Mouse (Mus musculus) fibroblast of lung, adult 2 months (primary cell): ENCODE measurements around the gene F2rl2.

Experiments
- DNase-seq: peaks from one replicate; pipeline ENCODE4 v3.0.0-alpha.2; 2011; ENCODE audit warnings: low read depth

The F2rl2 gene

DNA sequence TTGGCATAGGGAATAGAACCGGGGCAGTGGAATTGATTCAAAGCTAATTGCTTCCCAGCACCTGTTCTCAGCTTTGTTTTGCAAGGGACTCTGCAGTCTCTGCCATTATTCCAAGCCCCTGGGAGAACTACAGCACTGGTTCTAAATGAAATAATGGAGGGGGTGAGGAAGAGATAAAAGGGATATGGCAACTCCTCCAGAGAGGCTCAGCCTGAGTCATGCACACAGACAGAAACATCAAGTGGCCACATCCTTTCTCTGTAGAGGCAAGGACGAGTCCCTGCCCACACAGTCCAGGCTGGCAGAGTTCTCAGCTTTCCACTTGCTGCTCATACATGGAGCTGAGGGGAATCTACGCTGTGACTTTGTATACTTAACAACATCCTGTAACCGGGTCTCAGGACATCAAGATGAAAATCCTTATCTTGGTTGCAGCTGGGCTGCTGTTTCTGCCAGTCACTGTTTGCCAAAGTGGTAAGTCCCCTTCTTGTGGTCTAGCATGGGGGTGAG is at the start of gene F2rl2:
F2rl2 (plus strand) TSS at position 200 of the 510 bp plus-strand sequence.
- no peak for DNase-seq

GRCm38 (mm10) chr13:95647248-95647647 is 49.4 kb upstream of the F2rl2 start:
- DNase-seq: no peak

- no peak for DNase-seq
Observed at GRCm38 (mm10) chr13:95649941-95650340, 46.7 kb upstream of the F2rl2 start.

- no peak for DNase-seq
Observed at GRCm38 (mm10) chr13:95651870-95652668, 44.6 kb upstream of the F2rl2 start.

DNA sequence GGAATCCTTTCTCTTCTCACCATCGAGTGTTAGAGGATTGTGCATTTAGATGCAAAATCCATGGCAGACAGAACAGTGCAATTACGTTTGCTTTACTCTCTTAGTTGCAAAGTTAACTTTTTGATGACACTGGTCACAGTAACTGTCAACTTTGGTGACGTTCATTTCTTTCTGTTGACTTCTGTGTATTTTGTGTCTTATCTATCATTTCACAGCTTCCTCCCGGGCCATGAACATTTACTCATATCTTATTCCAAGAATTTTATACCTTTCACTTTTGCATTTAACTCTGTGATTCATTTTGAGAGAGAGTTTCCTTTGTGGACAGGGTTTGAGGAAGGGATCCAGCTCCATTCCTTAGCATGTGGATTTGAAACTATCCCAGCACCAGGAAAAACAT is 43.0 kb upstream of the F2rl2 start:
- DNase-seq: no peak

DNA sequence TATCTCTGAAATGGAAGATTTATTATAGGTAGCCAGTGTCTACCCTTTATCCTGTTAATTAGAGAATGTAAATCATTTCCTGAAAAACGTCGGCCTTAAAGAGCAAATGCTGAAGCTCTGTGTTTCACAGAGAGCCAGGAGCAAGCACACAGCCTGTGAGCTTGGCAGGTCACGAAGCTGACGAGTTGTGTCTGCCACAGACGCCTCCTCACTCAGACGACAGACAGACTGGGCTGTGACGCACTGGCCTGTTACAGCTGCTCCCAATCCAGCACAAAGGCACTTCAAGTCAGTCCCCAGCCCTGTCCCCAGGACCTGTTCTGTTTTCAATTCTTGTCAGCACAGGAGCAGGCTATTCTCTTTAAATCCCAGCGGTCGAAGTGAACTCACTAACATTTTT is 41.4 kb upstream of the F2rl2 start:
- DNase-seq: no peak

GRCm38 (mm10) chr13:95657171-95657570 is 39.5 kb upstream of the F2rl2 start:
- no peak for DNase-seq

DNA sequence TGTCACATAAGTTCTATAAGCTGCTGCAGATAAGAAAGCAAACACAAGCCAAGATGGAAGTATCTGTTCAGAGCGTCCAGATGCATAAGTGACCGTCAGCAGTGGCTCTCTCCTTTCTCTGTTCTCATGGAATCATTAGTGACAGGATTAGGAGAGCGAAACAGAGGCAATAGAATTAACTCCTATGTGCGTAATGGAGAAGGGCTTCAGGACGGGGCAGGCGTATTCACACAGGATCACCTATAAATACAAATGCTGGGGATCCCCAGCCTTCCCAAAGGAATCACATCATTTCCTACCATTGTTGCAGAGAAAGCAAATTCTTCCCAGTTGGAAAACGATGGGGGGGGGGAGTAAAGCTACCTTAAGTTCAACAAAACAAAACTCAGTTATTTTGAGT is 37.2 kb upstream of the F2rl2 start:
- DNase-seq: no peak

DNA sequence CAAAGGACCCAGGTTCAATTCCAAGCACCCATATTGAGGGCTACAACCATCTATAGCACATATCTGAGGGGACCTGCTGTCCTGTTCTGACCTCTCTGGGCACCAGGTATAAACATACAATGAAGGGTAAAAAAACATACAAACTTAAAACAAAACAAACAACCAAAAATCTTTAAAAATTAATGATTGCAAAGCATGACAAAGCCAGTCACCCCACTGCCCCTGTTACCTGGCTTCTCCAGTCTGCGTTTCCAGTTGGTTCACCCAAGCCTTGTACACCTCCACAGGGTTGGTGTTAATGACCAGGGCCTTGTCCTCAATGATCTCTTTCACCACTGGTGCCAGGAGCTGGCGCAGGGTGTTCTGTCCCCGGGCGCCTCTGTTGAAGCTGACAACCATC is 32.8 kb upstream of the F2rl2 start:
- no peak for DNase-seq

DNA sequence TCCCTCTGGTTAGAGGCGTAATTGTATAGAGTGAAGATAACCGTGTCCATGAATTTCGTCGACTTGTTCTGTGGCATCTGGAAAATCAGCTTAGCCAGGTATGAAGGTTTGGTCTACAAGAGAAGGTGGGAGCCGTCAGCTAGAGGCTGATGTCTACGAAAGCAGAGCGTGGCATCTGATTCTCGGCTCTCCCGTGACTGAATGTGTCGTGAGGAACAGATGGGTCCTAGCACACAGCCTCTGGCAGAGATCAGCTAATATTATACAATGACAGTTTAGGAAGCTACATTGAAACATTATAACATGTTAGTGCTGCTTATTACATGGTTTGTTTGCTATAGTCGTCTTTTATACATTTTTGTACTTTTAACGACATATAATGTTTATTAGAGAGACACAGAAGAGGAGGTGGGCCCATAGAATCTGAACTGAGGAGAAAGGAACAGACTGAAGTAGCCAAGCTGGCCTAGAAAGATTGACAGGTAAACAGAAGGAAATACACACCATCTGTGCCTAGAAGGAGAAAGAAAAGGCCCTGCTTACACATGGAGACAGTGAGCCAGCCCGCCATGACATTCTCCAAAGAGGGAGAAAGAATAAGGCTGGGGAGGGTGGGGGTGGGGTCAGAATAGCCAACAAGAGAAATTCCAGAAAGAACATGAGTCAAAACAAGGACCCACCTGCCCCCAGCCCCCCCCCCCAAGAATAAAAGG is 30.9 kb upstream of the F2rl2 start:
- DNase-seq: no peak

DNA sequence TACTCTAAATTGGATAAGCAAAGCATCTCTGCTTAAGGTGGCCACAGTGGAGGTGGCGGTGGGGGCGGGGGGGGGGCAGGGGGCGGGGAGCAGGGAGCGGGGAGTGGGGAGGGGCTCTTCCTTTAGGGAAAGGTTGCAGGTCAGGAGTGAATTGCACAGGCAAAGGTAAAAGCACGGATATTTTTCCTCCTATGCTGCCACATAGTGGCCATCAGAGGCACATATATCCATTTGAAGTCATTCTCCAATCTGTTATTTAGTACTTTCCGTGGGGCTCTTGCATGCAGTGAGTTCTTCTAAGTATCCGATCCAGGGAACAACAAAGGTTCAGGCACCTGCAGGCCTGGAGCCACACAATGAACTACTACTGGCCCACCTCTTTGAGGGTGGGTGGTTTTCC is 29.4 kb upstream of the F2rl2 start:
- DNase-seq: no peak

GRCm38 (mm10) chr13:95670534-95670933 is 26.1 kb upstream of the F2rl2 start:
- DNase-seq: no peak

DNA sequence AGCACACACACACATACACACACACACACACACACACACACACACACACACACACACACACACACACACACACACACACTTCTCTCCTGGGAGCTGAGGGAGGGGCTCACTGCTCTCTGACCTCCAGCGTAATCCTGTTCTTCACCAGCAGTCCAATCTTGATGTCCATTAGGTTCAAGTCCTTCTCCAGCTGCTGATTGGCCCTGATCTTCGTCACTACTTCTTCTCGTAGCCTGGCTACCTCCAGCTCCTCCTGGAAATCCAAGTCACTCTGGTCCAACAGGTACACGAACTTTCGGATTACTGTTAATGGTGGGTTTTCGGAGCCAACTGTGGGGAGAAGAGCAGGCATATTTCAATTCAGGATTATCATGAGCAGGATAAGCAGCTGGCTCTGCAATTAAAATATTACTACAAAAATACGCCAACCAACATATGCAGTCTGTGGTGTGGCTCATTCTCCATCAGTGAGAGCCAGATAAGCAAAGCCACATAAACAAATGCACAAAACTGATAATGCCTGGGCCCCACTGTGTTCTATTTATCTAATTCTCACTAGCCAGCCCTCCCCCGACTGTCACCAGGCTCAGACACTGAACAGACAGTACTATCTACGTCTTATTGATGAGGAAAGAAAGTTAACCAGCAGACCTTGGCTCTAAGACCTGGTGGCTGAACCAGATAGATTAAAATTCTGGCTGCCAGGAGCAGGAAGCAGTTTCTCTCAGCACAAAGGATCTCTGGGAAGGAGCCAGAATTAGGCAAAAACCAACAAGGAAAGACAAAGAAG is 25.4 kb upstream of the F2rl2 start:
- no peak for DNase-seq

DNA sequence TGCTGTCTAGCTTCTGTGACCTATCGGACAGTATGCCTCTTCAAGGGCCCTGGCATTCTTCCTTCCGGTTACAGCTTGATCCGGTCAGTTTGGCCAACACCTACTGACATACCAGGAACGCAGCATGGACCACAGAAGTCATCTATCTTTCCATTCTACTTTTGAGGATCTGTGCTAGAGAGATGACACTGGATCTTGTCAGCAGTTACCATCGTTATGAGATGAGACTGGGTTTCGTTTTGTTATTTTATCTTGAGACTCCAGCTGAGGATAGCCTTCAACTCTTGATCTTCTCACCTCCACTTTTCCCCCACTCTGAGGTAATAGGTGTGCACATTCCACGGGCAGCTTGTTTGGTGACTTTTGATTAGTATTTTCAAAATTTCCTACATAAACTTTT is 24.3 kb upstream of the F2rl2 start:
- DNase-seq: no peak

DNA sequence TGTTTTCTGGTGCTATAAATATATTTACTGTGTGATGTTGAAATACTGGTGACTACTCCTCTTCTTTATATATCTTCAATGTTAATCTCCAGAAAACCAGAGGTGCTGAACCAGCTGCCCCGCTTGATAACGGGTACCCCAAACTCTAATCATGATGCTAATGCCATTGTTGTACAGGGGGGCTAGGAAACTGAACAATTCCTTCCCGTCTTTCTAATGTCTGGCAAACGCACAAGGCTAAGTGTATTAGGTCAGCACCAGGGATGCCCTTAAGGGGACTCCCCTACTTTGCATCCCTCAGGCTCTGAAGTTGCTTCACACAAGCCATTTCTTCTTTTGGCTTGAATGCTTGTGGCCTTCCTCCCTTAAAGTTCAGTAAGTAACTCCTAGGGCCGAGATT is 17.6 kb upstream of the F2rl2 start:
- no peak for DNase-seq

DNA sequence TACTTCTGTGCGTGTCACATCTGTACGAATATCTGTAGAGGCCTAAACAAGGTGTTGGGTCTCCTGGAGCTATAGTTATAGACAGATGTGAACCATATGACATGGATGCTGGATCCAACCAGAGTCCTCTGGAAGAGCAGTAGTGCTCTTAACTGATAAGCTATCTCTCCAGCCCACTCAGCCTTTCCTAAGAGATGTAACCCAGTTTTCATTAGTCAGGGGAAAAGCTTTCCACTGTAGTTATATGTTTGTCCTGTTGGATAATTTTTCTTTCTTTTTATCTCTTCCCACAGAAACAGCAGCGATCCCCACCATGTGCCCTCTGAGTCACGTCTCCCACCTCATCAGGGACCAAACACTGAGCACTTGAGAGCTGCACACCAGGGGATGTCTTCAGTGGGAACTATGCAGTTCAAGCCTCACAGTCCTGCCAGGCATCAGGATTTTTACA is 17.1 kb upstream of the F2rl2 start:
- DNase-seq: no peak

DNA sequence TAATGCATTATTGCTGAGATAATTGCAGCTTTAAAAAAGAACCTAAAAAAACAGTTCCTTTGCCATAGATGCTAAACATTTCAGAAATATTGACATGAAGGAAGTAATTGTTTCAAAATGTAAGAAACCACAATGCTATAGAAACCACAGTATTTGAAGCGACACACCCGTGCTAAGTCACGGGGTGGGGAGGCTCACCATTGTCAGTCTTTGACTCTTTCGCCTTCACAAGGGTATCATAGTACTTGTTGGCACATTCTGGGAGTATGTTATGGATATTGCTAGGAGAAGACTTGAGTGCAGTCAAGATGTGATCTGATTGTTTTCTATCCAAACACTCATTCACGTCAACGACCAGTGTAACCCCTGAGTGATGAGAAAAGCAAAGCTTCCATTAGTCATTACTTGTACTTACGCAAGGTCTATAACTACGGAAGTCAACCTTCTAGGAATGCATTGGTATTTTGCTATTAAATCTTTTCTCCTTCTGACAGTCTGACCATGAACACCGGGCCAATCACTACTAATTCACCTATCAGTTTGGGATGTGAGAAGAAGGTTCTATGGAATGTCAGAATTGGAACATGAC is 11.9 kb upstream of the F2rl2 start:
- DNase-seq: no peak

- no peak for DNase-seq
Observed at GRCm38 (mm10) chr13:95685736-95686135, 10.9 kb upstream of the F2rl2 start.

- DNase-seq: no peak
Observed at GRCm38 (mm10) chr13:95688576-95688975, 8.1 kb upstream of the F2rl2 start.

DNA sequence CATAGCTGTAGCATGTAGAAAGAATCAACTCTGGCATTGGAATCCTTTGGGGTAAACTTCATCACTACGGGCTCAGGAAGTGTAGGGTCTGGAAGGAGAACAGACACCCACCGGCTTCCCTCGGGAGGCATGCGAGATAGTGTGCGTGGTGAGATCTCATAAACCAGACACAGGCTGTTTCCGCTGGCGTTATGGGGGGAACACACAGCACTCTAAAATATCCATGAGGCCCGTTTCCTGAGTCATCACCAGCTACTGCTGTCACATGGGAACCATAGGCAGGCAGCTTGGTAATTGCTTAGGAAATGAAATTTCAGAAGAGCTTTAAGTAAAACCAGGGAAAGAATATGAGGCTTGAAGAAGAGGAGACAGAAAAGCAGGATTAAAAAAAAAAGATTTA is 4.5 kb upstream of the F2rl2 start:
- no peak for DNase-seq

GRCm38 (mm10) chr13:95696120-95696653 is 466 bp upstream of the F2rl2 start:
- no peak for DNase-seq

DNA sequence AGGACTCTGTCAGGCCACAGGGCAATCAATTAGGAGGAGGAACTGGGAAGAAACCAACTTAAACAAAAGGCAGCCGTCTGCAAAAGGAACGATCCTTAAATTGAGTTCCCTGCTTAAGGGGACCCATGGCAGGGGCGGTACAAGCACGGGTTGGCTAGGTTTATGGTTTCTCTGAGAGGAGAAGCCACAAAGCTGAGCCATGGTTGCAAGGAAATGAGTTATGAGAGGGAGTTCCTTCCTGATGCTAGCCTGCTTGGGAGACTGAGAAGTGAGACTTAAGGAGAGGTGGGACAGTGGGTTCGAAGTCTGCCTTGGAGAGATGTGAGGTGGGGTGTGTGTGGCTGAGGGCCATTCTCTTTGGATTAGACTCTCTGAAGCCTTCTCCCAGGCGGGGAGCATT is 1.2 kb downstream of the F2rl2 start:
- DNase-seq: no peak
